Mouse (Mus musculus): Measurements from ENCODE around the gene Gm5447.
A peak's percentile ranks its signal among the peaks of the same experiment; 100 is the strongest.

The Gm5447 gene

GRCm38 (mm10) chr13:30973501-30974246, at the start of gene Gm5447, which contains the start of gene Exoc2:
Gene Gm5447, plus strand, starts transcription at chr13:30974204.
Gene Exoc2, minus strand, starts transcription at chr13:30974093.
- peak; percentile 73 for DNase-seq (ENCODE audit: low read depth, low spot score)

- DNase-seq (ENCODE audit: low read depth, low spot score), result no peak
These were observed 49.7 kb upstream of the Gm5447 start for GRCm38 (mm10) chr13:30924269-30924668.

GRCm38 (mm10) chr13:30929119-30929518, 44.9 kb upstream of the Gm5447 start:
- DNase-seq (ENCODE audit: low read depth, low spot score), result no peak

GRCm38 (mm10) chr13:30931613-30932012, 42.4 kb upstream of the Gm5447 start:
- no peak for DNase-seq (ENCODE audit: low read depth, low spot score)

GRCm38 (mm10) chr13:30932972-30933371, 41.0 kb upstream of the Gm5447 start:
- DNase-seq (ENCODE audit: low read depth, low spot score), result no peak

GRCm38 (mm10) chr13:30945788-30946187, 28.2 kb upstream of the Gm5447 start:
- DNase-seq (ENCODE audit: low read depth, low spot score), result peak; percentile 16

- no peak for DNase-seq (ENCODE audit: low read depth, low spot score)
These were observed 26.9 kb upstream of the Gm5447 start for GRCm38 (mm10) chr13:30947129-30947528.

GRCm38 (mm10) chr13:30947540-30947939, 26.5 kb upstream of the Gm5447 start, which contains the start of gene Hus1b:
Gene Hus1b, minus strand, starts transcription at chr13:30947759.
- no peak for DNase-seq (ENCODE audit: low read depth, low spot score)

- DNase-seq (ENCODE audit: low read depth, low spot score), result no peak
These were observed 24.8 kb upstream of the Gm5447 start for GRCm38 (mm10) chr13:30949181-30949580.

GRCm38 (mm10) chr13:30952044-30952443, 22.0 kb upstream of the Gm5447 start:
- no peak for DNase-seq (ENCODE audit: low read depth, low spot score)

GRCm38 (mm10) chr13:30953580-30953979, 20.4 kb upstream of the Gm5447 start:
- DNase-seq (ENCODE audit: low read depth, low spot score), result no peak

GRCm38 (mm10) chr13:30960714-30961113, 13.3 kb upstream of the Gm5447 start:
- no peak for DNase-seq (ENCODE audit: low read depth, low spot score)

- DNase-seq (ENCODE audit: low read depth, low spot score), result no peak
These were observed 12.1 kb upstream of the Gm5447 start for GRCm38 (mm10) chr13:30961932-30962331.

GRCm38 (mm10) chr13:30966507-30966911, 7.5 kb upstream of the Gm5447 start:
- no peak for DNase-seq (ENCODE audit: low read depth, low spot score)

GRCm38 (mm10) chr13:30968311-30968710, 5.7 kb upstream of the Gm5447 start:
- DNase-seq (ENCODE audit: low read depth, low spot score), result no peak

- DNase-seq (ENCODE audit: low read depth, low spot score), result no peak
These were observed 3.0 kb upstream of the Gm5447 start for GRCm38 (mm10) chr13:30971047-30971446.

GRCm38 (mm10) chr13:30972102-30972501, 1.9 kb upstream of the Gm5447 start:
- no peak for DNase-seq (ENCODE audit: low read depth, low spot score)

- DNase-seq (ENCODE audit: low read depth, low spot score), result no peak
These were observed 235 bp downstream of the Gm5447 start for GRCm38 (mm10) chr13:30974247-30974630.

GRCm38 (mm10) chr13:30976536-30977084, 2.6 kb downstream of the Gm5447 start:
- no peak for DNase-seq (ENCODE audit: low read depth, low spot score)

GRCm38 (mm10) chr13:30978224-30978623, 4.2 kb downstream of the Gm5447 start:
- DNase-seq (ENCODE audit: low read depth, low spot score), result no peak

GRCm38 (mm10) chr13:30981666-30982065, 7.7 kb downstream of the Gm5447 start:
- no peak for DNase-seq (ENCODE audit: low read depth, low spot score)

GRCm38 (mm10) chr13:30985275-30985597, 11.2 kb downstream of the Gm5447 start:
- DNase-seq (ENCODE audit: low read depth, low spot score), result no peak
